Mouse (Mus musculus): ENCODE results near the gene Gng13.

DNA sequence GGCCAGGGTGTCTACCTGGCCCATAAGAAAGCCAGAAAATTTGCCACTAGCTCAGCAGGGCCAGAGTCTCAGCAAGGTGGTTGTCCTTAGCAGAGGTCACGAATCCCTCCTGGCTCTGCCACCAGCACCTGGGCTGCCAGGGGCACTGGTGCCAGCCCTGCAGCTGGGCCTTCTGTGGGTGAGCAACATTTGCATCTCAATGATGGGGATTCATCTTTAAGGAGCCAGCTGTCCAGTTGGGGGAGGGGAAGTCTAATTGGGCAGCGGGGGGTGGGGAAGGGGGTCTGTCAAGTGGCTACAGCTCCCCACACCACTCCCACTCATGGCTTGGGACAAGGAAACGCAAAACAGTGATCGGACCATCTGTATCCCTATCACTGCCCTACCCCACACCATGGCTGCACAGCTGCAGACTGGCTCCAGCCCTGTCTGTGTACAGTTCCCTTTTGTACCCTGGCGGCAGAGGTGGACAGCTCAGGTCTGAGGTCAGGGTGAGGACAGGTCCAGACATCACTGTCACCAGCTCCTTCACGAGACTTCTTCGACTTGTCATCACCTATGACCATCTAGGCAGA, 48.4 kb upstream of the Gng13 start:
- TF ChIP-seq ETS1 (conservative IDR thresholded peaks at IDR 0.05; ENCODE audit: low read depth, low read length) (no peak), CHD1 (IDR thresholded peaks at IDR 0.05; ENCODE audit: low read depth, low read length) (no peak), CHD2 (IDR thresholded peaks at IDR 0.05; ENCODE audit: low read length) (no peak), POLR2A (IDR thresholded peaks at IDR 0.05; ENCODE audit: low read depth, low read length) (no peak), CTCF (conservative IDR thresholded peaks at IDR 0.05 in 1 of 2, IDR thresholded peaks at IDR 0.05 in 1 of 2; ENCODE audit: low read depth in 2 of 2, low read length in 2 of 2) (no peak), ELF1 (IDR thresholded peaks at IDR 0.05; ENCODE audit: low read depth, low read length) (no peak)

Measured in CH12.LX (cell line).